Mouse (Mus musculus) bone marrow macrophage, adult 2 months (primary cell): ENCODE measurements around the gene Ddn.

Experiments
- CTCF ChIP-seq: IDR thresholded peaks from 2 replicates; pipeline ENCODE4 v1.5.1; 2012; ENCODE audit warnings: low read depth, mild to moderate bottlenecking, low read length, moderate library complexity
- POLR2A ChIP-seq: IDR thresholded peaks from 2 replicates; pipeline ENCODE4 v1.6.1; 2012; ENCODE audit warnings: mild to moderate bottlenecking, low read depth, low read length, borderline replicate concordance

GRCm38 (mm10) chr15:98851229-98851818 lies 42.0 kb upstream of the Ddn start:
- TF ChIP-seq CTCF, result no peak
- no peak for TF ChIP-seq POLR2A
